Mouse (Mus musculus): ENCODE data around the gene Glyatl3.

The Glyatl3 gene

GRCm38 (mm10) chr17:40855065-40855464 lies 59.1 kb downstream of the Glyatl3 start:
- no peak for DNase-seq

Measured in lung, postnatal 10 days (tissue).